In the genomic region with DNA sequence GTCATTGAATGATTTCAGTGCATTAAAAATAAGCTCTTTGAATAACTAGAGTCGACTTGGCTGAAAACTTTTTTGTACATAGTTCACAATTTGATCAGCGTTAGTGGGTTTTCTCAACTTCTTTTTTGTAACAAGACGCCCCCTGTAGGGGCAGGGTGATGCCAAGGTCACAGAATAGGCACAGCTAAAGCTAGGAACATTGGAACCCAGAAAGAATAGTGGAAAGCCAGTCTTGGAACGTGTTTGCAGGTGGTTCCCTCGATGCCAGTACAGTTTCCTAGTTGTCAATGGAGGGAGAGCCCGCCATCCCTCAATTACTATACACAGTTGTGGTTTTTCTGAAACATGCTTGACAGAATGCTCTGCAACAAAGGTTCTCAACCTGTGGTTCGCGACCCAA, we compare ENCODE assay signal across 8 mouse cellular contexts. TPM values are rescaled to one million over a fixed set of nuclear protein-coding genes. Genes with fewer than 3 reads are reported as not detected.
DNase-seq lines count a peak whose midpoint lies in the region; ATAC-seq lines count a peak whose summit lies in the region.

No protein-coding gene starts in this region.

- no peak for DNase-seq in kidney, postnatal 25 days
- DNase-seq in embryonic facial prominence, embryonic 14.5 days (ENCODE audit: low spot score): no peak
- DNase-seq in layer of hippocampus, postnatal 36 days: no peak
- DNase-seq in gastrocnemius, postnatal 25 days: no peak
- no peak for DNase-seq in urinary bladder, postnatal 14 days (ENCODE audit: low spot score)

- no peak for ATAC-seq in kidney, embryonic 14.5 days (ENCODE audit: low FRiP score, low TSS enrichment)
- ATAC-seq in embryonic facial prominence, embryonic 14.5 days (ENCODE audit: low read depth): no peak
- ATAC-seq in intestine, embryonic 16.5 days: no peak
- no peak for ATAC-seq in neural tube, embryonic 13.5 days (ENCODE audit: low read depth)

- no peak overlapping the region for H3K27ac ChIP-seq in kidney, embryonic 14.5 days (ENCODE audit: low read depth, low read length)
- no peak overlapping the region for H3K27ac ChIP-seq in embryonic facial prominence, embryonic 14.5 days (replicated peaks; ENCODE audit: low read depth, low read length)
- H3K27ac ChIP-seq in intestine, embryonic 16.5 days (ENCODE audit: low read length): no peak overlapping the region
- H3K27ac ChIP-seq in neural tube, embryonic 13.5 days (replicated peaks): no peak overlapping the region

- WGBS in kidney, embryonic 14.5 days: 23% methylated on average over 8 of the region's 8 CpGs
- WGBS in embryonic facial prominence, embryonic 14.5 days: 17% methylated on average over 8 of the region's 8 CpGs
- 21% methylated on average over 8 of the region's 8 CpGs for WGBS in intestine, embryonic 16.5 days
- WGBS in neural tube, embryonic 13.5 days: 10% methylated on average over 8 of the region's 8 CpGs

- 0 out of 2 replicates have a peak, but pooled peaks cover 3% of the 10 kb centered on the region for H3K4me1 ChIP-seq in kidney, embryonic 14.5 days (ENCODE audit: control insufficient read depth, insufficient read depth, low read length)
- H3K4me1 ChIP-seq in embryonic facial prominence, embryonic 14.5 days (ENCODE audit: control insufficient read depth, insufficient read depth, low read length): peaks cover 19% of the 10 kb centered on the region
- H3K4me1 ChIP-seq in intestine, embryonic 16.5 days (ENCODE audit: control insufficient read depth, insufficient read depth, low read length): peaks cover 10% of the 10 kb centered on the region; the same call in 1 of the 2 replicates
- H3K4me1 ChIP-seq in neural tube, embryonic 13.5 days (replicated peaks): peaks cover 74% of the 10 kb centered on the region

- H3K36me3 ChIP-seq in kidney, embryonic 14.5 days (ENCODE audit: control insufficient read depth, insufficient read depth, low read length): no peaks in the 10 kb centered on the region
- no peaks in the 10 kb centered on the region for H3K36me3 ChIP-seq in embryonic facial prominence, embryonic 14.5 days (ENCODE audit: control insufficient read depth, insufficient read depth, low read length)
- no peaks in the 10 kb centered on the region for H3K36me3 ChIP-seq in intestine, embryonic 16.5 days (ENCODE audit: control insufficient read depth, insufficient read depth, low read length)
- H3K36me3 ChIP-seq in neural tube, embryonic 13.5 days: no peaks in the 10 kb centered on the region

- H3K4me3 ChIP-seq in kidney, embryonic 14.5 days (ENCODE audit: low read length): peak overlapping the region; percentile 61
- peak overlapping the region; percentile 74 for H3K4me3 ChIP-seq in embryonic facial prominence, embryonic 14.5 days (ENCODE audit: low read depth, low read length)
- H3K4me3 ChIP-seq in intestine, embryonic 16.5 days (ENCODE audit: low read length): peak overlapping the region; percentile 71
- H3K4me3 ChIP-seq in neural tube, embryonic 13.5 days: peak overlapping the region; percentile 73

- no peaks in the 10 kb centered on the region for H3K9me3 ChIP-seq in kidney, embryonic 14.5 days (ENCODE audit: control insufficient read depth, low read length)
- H3K9me3 ChIP-seq in embryonic facial prominence, embryonic 14.5 days (ENCODE audit: control insufficient read depth, low read length): no peaks in the 10 kb centered on the region
- no peaks in the 10 kb centered on the region for H3K9me3 ChIP-seq in intestine, embryonic 16.5 days (ENCODE audit: control insufficient read depth, low read length)
- no peaks in the 10 kb centered on the region for H3K9me3 ChIP-seq in neural tube, embryonic 13.5 days

- peak overlapping the region; percentile 96 for H3K4me2 ChIP-seq in kidney, embryonic 14.5 days (replicated peaks; ENCODE audit: low read depth, low read length)
- H3K4me2 ChIP-seq in embryonic facial prominence, embryonic 14.5 days (ENCODE audit: low read depth, low read length): peak overlapping the region; percentile 97
- peak overlapping the region; percentile 92 for H3K4me2 ChIP-seq in intestine, embryonic 16.5 days (ENCODE audit: low read depth, low read length)
- peak overlapping the region; percentile 99 for H3K4me2 ChIP-seq in neural tube, embryonic 13.5 days

- peak overlapping the region; percentile 67; the same call in 1 of the 2 replicates for H3K9ac ChIP-seq in kidney, embryonic 14.5 days (ENCODE audit: low read depth, low read length)
- peak overlapping the region; percentile 81; the same call in 1 of the 2 replicates for H3K9ac ChIP-seq in embryonic facial prominence, embryonic 14.5 days (ENCODE audit: low read depth, low read length)
- H3K9ac ChIP-seq in intestine, embryonic 16.5 days (ENCODE audit: low read depth, low read length): no peak overlapping the region
- H3K9ac ChIP-seq in neural tube, embryonic 13.5 days: peak overlapping the region; percentile 77

- peaks cover 9% of the 10 kb centered on the region for H3K27me3 ChIP-seq in kidney, embryonic 14.5 days (ENCODE audit: control insufficient read depth, insufficient read depth, low read length)
- peaks cover 21% of the 10 kb centered on the region for H3K27me3 ChIP-seq in embryonic facial prominence, embryonic 14.5 days (replicated peaks; ENCODE audit: control insufficient read depth, insufficient read depth, low read length)
- no peaks in the 10 kb centered on the region; the same call in 1 of the 2 replicates for H3K27me3 ChIP-seq in intestine, embryonic 16.5 days (replicated peaks; ENCODE audit: control insufficient read depth, insufficient read depth, low read length)
- peaks cover 20% of the 10 kb centered on the region for H3K27me3 ChIP-seq in neural tube, embryonic 13.5 days

RNA-seq across cellular contexts. Expression of a gene that starts 1.0 kb away (rescaled TPM):
- 3.4 and 3.6 TPM in 2 replicates for polyA plus RNA-seq in kidney, embryonic 14.5 days (2014; fragmentation: Nextera tagmentation; extraction: Ambion mirVana)
- 8.9 and 10.8 TPM in 2 replicates for polyA plus RNA-seq in embryonic facial prominence, embryonic 14.5 days (2014; fragmentation: Nextera tagmentation; extraction: Ambion mirVana)
- 4.9 and 5.7 TPM in 2 replicates for polyA plus RNA-seq in intestine, embryonic 16.5 days (2015; fragmentation: Nextera tagmentation; extraction: Ambion mirVana)
- polyA plus RNA-seq in neural tube, embryonic 13.5 days (2015; fragmentation: Nextera tagmentation; extraction: Ambion mirVana): 5.2 and 6.4 TPM in 2 replicates
- 10 to 100 TPM in 1 of 2 experiments, 1 to 10 TPM in 1; 9.7 to 10.4 TPM for total RNA-seq in layer of hippocampus, postnatal 36 days (2021)
- 1 to 10 TPM; 6.1 to 6.7 TPM for total RNA-seq in gastrocnemius, postnatal 25 days (2021)
